Mouse (Mus musculus): Measurements from ENCODE around the gene Arpc4. TPM values are rescaled to one million over a fixed set of nuclear protein-coding genes. Genes with fewer than 3 reads are reported as not detected.

Gene Arpc4
- polyA plus RNA-seq, 1 experiment from 2014 or later: 409 TPM

DNA sequence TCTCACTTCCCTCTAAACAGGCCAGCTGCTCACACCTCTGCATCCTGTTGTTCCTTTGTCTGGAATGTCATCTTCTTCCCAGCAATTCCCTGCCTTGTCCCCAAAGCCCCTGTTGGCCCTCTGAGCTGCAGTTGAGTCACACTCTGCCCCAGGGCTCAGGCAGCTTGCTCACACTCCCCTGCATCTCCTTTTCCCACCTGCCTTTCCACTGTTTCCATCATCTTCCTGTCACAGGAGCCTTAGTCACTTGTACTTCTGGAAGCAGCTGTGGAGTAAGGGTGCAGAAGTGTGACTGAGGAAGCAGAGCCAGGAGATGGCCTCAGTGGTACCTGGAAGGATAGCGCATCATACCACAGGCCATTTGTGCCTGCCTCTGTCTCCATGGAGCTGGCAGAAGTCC, 15.7 kb upstream of the Arpc4 start:
- Histone ChIP-seq H3K9me3 (ENCODE audit: control insufficient read depth) (no peaks in the 10 kb centered on the region), H3K4me3 (ENCODE audit: low read depth, low read length) (no peak overlapping the region), H3K36me3 (ENCODE audit: control insufficient read depth, insufficient read depth) (peaks cover 12% of the 10 kb centered on the region; the same call in 1 of the 2 replicates), H3K4me1 (replicated peaks; ENCODE audit: control insufficient read depth, insufficient read depth, low read length) (no peaks in the 10 kb centered on the region), H3K4me2 (replicated peaks; ENCODE audit: low read depth) (no peak overlapping the region), H3K27ac (ENCODE audit: low read depth, low read length) (no peak overlapping the region), H3K9ac (ENCODE audit: low read depth, low read length) (no peak overlapping the region), H3K27me3 (replicated peaks; ENCODE audit: control insufficient read depth, insufficient read depth, low read length) (no peaks in the 10 kb centered on the region)
- ATAC-seq: no peak
- no peak for TF ChIP-seq CTCF (IDR thresholded peaks at IDR 0.05; ENCODE audit: low read depth)
- WGBS: 95% methylated on average over 1 of the region's 1 CpGs

- H3K36me3 ChIP-seq (ENCODE audit: control insufficient read depth, insufficient read depth): peaks cover 16% of the 10 kb centered on the region; the same call in 1 of the 2 replicates
- ATAC-seq: no peak
- WGBS: 58% methylated on average over 8 of the region's 8 CpGs
- no peak overlapping the region for H3K27ac ChIP-seq (ENCODE audit: low read depth, low read length)
- no peak overlapping the region for H3K4me2 ChIP-seq (replicated peaks; ENCODE audit: low read depth)
- H3K27me3 ChIP-seq (replicated peaks; ENCODE audit: control insufficient read depth, insufficient read depth, low read length): no peaks in the 10 kb centered on the region
- H3K4me1 ChIP-seq (replicated peaks; ENCODE audit: control insufficient read depth, insufficient read depth, low read length): no peaks in the 10 kb centered on the region
- H3K9ac ChIP-seq (ENCODE audit: low read depth, low read length): no peak overlapping the region
- no peaks in the 10 kb centered on the region for H3K9me3 ChIP-seq (ENCODE audit: control insufficient read depth)
- no peak for TF ChIP-seq CTCF (IDR thresholded peaks at IDR 0.05; ENCODE audit: low read depth)
- no peak overlapping the region for H3K4me3 ChIP-seq (ENCODE audit: low read depth, low read length)
Observed at GRCm38 (mm10) chr6:113364518-113365135, 13.3 kb upstream of the Arpc4 start.

DNA sequence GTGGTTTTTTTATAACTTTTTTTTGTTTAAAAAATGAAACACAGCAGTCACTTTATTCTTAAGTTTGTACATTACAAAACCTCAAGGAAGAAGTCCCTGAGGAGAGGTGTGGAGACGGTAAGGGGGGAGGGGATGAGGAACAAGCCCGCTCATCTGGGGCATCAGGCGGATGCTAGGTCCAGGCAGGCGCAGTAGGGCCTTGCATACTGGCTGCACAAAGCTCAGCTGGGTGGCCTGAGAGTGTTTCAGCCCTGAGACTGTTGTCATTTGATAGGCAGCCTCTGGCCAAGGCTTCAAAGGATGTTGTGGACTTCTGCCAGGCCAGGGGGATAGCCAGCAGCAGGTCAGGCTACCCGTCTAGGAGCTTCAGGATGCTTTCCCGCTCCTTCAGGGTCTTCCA, 11.3 kb upstream of the Arpc4 start:
- peaks cover 32% of the 10 kb centered on the region for H3K36me3 ChIP-seq (ENCODE audit: control insufficient read depth, insufficient read depth)
- no peak overlapping the region for H3K27ac ChIP-seq (ENCODE audit: low read depth, low read length)
- no peak for TF ChIP-seq CTCF (IDR thresholded peaks at IDR 0.05; ENCODE audit: low read depth)
- no peak overlapping the region for H3K4me2 ChIP-seq (replicated peaks; ENCODE audit: low read depth)
- ATAC-seq: no peak
- no peak overlapping the region for H3K9ac ChIP-seq (ENCODE audit: low read depth, low read length)
- H3K9me3 ChIP-seq (ENCODE audit: control insufficient read depth): no peaks in the 10 kb centered on the region
- WGBS: 91% methylated on average over 6 of the region's 6 CpGs
- no peaks in the 10 kb centered on the region for H3K4me1 ChIP-seq (replicated peaks; ENCODE audit: control insufficient read depth, insufficient read depth, low read length)
- no peak overlapping the region for H3K4me3 ChIP-seq (ENCODE audit: low read depth, low read length)
- no peaks in the 10 kb centered on the region for H3K27me3 ChIP-seq (replicated peaks; ENCODE audit: control insufficient read depth, insufficient read depth, low read length)

DNA sequence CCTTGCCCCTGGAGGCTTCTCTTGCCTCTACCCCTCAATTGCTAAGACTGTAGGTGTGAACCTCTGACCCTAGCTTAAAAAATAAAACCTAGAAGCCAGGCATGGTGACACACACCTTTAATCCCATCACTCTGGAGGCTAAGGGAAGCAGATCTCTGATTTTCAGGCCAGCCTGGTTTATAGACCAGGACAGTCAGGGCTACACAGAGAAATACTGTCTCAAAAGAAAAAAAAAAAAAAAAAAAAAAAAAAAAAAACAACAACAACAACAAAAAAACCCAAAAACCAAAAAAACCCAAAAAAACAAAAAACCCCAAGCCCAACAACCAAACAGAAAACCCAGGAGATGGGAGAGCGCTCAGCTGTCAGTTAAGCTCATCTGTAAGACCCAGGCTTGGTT, 10.3 kb upstream of the Arpc4 start:
- Histone ChIP-seq H3K4me2 (replicated peaks; ENCODE audit: low read depth) (no peak overlapping the region), H3K27ac (ENCODE audit: low read depth, low read length) (no peak overlapping the region), H3K9ac (ENCODE audit: low read depth, low read length) (no peak overlapping the region), H3K4me3 (ENCODE audit: low read depth, low read length) (no peak overlapping the region), H3K27me3 (replicated peaks; ENCODE audit: control insufficient read depth, insufficient read depth, low read length) (no peaks in the 10 kb centered on the region), H3K9me3 (ENCODE audit: control insufficient read depth) (no peaks in the 10 kb centered on the region), H3K36me3 (ENCODE audit: control insufficient read depth, insufficient read depth) (peaks cover 42% of the 10 kb centered on the region), H3K4me1 (replicated peaks; ENCODE audit: control insufficient read depth, insufficient read depth, low read length) (no peaks in the 10 kb centered on the region)
- TF ChIP-seq CTCF (IDR thresholded peaks at IDR 0.05; ENCODE audit: low read depth): no peak
- 97% methylated on average over 1 of the region's 1 CpGs for WGBS
- ATAC-seq: no peak

- Histone ChIP-seq H3K4me2 (replicated peaks; ENCODE audit: low read depth) (no peak overlapping the region), H3K4me1 (replicated peaks; ENCODE audit: control insufficient read depth, insufficient read depth, low read length) (no peaks in the 10 kb centered on the region), H3K27ac (ENCODE audit: low read depth, low read length) (no peak overlapping the region), H3K27me3 (replicated peaks; ENCODE audit: control insufficient read depth, insufficient read depth, low read length) (no peaks in the 10 kb centered on the region), H3K9me3 (ENCODE audit: control insufficient read depth) (no peaks in the 10 kb centered on the region), H3K36me3 (ENCODE audit: control insufficient read depth, insufficient read depth) (peaks cover 47% of the 10 kb centered on the region), H3K4me3 (ENCODE audit: low read depth, low read length) (no peak overlapping the region), H3K9ac (ENCODE audit: low read depth, low read length) (no peak overlapping the region)
- ATAC-seq: no peak
- no peak for TF ChIP-seq CTCF (IDR thresholded peaks at IDR 0.05; ENCODE audit: low read depth)
- WGBS: 92% methylated on average over 7 of the region's 7 CpGs
Observed at GRCm38 (mm10) chr6:113368124-113368523, 9.8 kb upstream of the Arpc4 start.

GRCm38 (mm10) chr6:113368577-113368976, 9.3 kb upstream of the Arpc4 start:
- H3K36me3 ChIP-seq (ENCODE audit: control insufficient read depth, insufficient read depth): peaks cover 52% of the 10 kb centered on the region
- WGBS: 91% methylated on average over 5 of the region's 5 CpGs
- no peak overlapping the region for H3K4me2 ChIP-seq (replicated peaks; ENCODE audit: low read depth)

More at GRCm38 (mm10) chr6:113368577-113368976, 9.3 kb upstream of the Arpc4 start:
- H3K4me3 ChIP-seq (ENCODE audit: low read depth, low read length): no peak overlapping the region
- no peak overlapping the region for H3K9ac ChIP-seq (ENCODE audit: low read depth, low read length)
- TF ChIP-seq CTCF (IDR thresholded peaks at IDR 0.05; ENCODE audit: low read depth): no peak
- H3K27me3 ChIP-seq (replicated peaks; ENCODE audit: control insufficient read depth, insufficient read depth, low read length): no peaks in the 10 kb centered on the region
- no peaks in the 10 kb centered on the region for H3K4me1 ChIP-seq (replicated peaks; ENCODE audit: control insufficient read depth, insufficient read depth, low read length)
- H3K27ac ChIP-seq (ENCODE audit: low read depth, low read length): no peak overlapping the region
- no peaks in the 10 kb centered on the region for H3K9me3 ChIP-seq (ENCODE audit: control insufficient read depth)
- ATAC-seq: no peak

Data from intestine, postnatal 0 days (tissue).